Mouse (Mus musculus) intestine, embryonic 16.5 days (tissue): ENCODE data around the gene Pycard. TPM values are rescaled to one million over a fixed set of nuclear protein-coding genes. Genes with fewer than 3 reads are reported as not detected.
"Not testable (repeated sequence)": the region's sequence is repeated elsewhere in the genome, so short reads cannot be mapped to it uniquely, and the experiment has no call there.

Experiments
- ATAC-seq: fragments of 200-750 bp; cut with Nextera tagmentation; 2 replicates; pipeline ENCODE4 v1.8.0; 2017; ENCODE audit warnings: moderate TSS enrichment, moderate library complexity
- H3K27ac ChIP-seq: fragments of 300-500 bp; sonication (generic); 2 replicates; pipeline ENCODE4 v1.5.1; 2014; ENCODE audit warnings: mild to moderate bottlenecking, low read length
- H3K27me3 ChIP-seq: fragments of 300-500 bp; sonication (generic); replicated peaks from 2 replicates; pipeline ENCODE4 v1.6.1; 2014; ENCODE audit warnings: low read length, control low read depth, mixed read lengths; ENCODE audit not compliant: control insufficient read depth, insufficient read depth
- H3K36me3 ChIP-seq: fragments of 300-500 bp; sonication (generic); 2 replicates; pipeline ENCODE4 v1.6.1; 2014; ENCODE audit warnings: low read length, control low read depth; ENCODE audit not compliant: control insufficient read depth, insufficient read depth
- H3K4me1 ChIP-seq: fragments of 300-500 bp; sonication (generic); 2 replicates; pipeline ENCODE4 v1.6.1; 2014; ENCODE audit warnings: low read length, control low read depth, mixed read lengths; ENCODE audit not compliant: control insufficient read depth, insufficient read depth
- H3K4me2 ChIP-seq: fragments of 300-500 bp; sonication (generic); 2 replicates; pipeline ENCODE4 v1.6.1; 2014; ENCODE audit warnings: low read depth, low read length, control low read depth
- H3K4me3 ChIP-seq: fragments of 300-500 bp; sonication (generic); 2 replicates; pipeline ENCODE4 v1.5.1; 2014; ENCODE audit warnings: mild to moderate bottlenecking, low read length
- H3K9ac ChIP-seq: fragments of 300-500 bp; sonication (generic); 2 replicates; pipeline ENCODE4 v1.6.1; 2014; ENCODE audit warnings: low read depth, low read length
- H3K9me3 ChIP-seq: fragments of 300-500 bp; sonication (generic); 2 replicates; pipeline ENCODE4 v1.6.1; 2016; ENCODE audit warnings: low read length, control low read depth; ENCODE audit not compliant: control insufficient read depth
- whole genome bisulfite sequencing: fragments of 180-500 bp; shearing (Covaris S2); extraction: QIAGEN DNeasy Blood & Tissue Kit; methylation state at CpG from one replicate; pipeline ENCODE4 v1.1.7; 2014; 5-methylcytosine and 5-hydroxymethylcytosine counted together
- polyA plus RNA-seq: library from polyadenylated mRNA; unstranded; fragments of >200 nt; fragmentation: Nextera tagmentation; extraction: Ambion mirVana; gene quantifications from 2 replicates; pipeline ENCODE4 v1.2.1, GENCODE M21; 2015

Gene Pycard
- polyA plus RNA-seq, 1 experiment from 2014 or later, result 626 TPM

DNA sequence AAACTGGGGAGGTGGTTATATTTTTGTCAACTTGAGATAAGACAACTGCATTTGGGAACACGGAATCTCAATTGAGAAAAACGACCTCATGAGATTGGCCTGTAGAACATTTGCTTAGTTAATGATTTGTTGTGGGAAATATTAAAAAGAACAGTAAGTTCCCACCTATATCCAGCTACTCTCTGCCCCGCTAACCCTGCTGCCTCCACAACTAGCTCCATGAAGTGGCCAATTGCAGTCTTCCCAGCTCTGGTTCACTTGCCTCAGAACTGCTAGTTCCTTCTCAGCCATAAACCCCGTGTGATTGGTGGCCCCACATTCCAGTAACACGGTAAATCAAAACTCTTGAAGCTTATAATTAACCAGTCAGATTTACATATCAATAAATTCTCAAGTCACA, 34.3 kb downstream of the Pycard start:
- no peaks in the 10 kb centered on the region for H3K36me3 ChIP-seq
- no peaks in the 10 kb centered on the region for H3K9me3 ChIP-seq
- no peaks in the 10 kb centered on the region for H3K27me3 ChIP-seq
- no peak overlapping the region for H3K4me2 ChIP-seq
- ATAC-seq, result no peak
- H3K9ac ChIP-seq, result no peak overlapping the region
- WGBS, result 56% methylated on average over 5 of the region's 5 CpGs
- H3K4me3 ChIP-seq, result no peak overlapping the region
- H3K4me1 ChIP-seq, result no peaks in the 10 kb centered on the region
- H3K27ac ChIP-seq, result no peak overlapping the region

DNA sequence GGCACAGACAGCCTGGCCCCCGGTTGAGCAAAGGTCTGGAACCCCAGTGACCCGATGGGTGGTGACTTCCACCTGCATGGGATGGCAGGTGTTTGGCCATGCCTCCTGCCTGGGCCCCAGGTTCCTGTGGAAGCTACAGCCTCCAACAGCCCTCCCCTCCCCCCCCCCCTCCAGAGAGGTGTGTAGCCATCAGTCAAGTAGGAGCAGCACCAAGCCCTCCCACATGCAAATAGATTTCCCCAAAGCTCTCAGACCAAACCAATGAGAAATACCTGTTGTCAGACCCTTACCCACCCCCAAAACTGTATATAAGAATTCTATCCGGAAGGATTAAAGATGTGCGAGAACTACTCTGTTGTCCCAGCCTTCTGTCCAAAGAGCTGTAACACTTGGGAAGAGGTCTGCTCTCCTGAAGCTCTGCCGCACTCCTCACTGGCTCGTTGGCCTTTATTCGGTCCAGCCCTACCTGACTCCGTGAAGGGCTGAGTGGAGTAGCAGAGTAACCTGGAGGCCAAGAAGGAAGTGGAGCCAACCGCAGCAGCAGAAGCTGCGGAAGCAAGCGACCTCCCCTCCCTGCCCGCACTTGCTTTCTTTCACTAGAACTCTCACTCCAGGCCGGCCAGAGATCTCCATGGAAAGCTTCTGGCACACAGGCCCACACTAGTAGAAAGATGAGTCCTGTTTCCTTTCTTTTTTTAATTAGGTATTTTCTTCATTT, 40.6 kb downstream of the Pycard start:
- H3K9me3 ChIP-seq, result no peaks in the 10 kb centered on the region
- WGBS, result 46% methylated on average over 13 of the region's 13 CpGs
- H3K4me1 ChIP-seq, result 0 out of 2 replicates have a peak, but pooled peaks cover 2% of the 10 kb centered on the region
- no peaks in the 10 kb centered on the region for H3K36me3 ChIP-seq
- H3K27ac ChIP-seq, result no peak overlapping the region
- no peak overlapping the region for H3K4me3 ChIP-seq
- no peak overlapping the region for H3K9ac ChIP-seq
- H3K4me2 ChIP-seq, result no peak overlapping the region
- no peak for ATAC-seq
- H3K27me3 ChIP-seq, result no peaks in the 10 kb centered on the region

DNA sequence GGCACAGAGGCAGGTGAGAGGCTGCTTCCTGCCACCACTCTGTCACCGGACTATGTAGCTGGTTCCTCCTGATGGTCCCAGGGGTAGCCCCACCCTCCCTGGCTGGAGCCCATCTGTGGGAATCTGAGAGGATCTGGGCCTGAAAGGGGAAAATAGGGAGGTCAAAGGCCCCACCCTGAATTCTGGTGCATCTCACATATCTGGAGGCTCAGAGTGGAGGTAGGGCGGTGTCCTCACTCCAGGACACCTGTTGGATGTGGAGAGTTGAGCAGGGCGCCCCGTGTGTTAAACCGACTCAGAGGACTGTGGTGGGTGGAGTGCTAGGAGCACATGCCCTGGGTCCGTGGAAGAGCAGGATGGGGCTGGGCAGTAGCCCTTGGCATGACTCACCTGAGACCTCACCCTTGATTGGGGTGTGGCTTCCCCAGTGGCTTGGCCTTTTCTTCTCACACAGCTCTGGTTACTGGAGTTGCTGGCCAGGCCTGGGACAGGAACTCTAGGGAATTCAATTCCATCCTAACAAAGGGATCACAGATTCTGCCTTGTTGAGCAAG, 47.1 kb downstream of the Pycard start, which contains the start of gene Prss36:
Gene Prss36, minus strand, starts transcription at position 256 of the 554 bp plus-strand sequence.
- no peaks in the 10 kb centered on the region for H3K36me3 ChIP-seq
- no peak within 1 kb of the TSS for H3K9ac ChIP-seq
- no peaks in the 10 kb centered on the region for H3K9me3 ChIP-seq
- H3K4me1 ChIP-seq, result peaks cover 11% of the 10 kb centered on the region; the same call in 1 of the 2 replicates
- H3K4me2 ChIP-seq, result no peak within 1 kb of the TSS
- peaks cover 13% of the 10 kb centered on the region for H3K27me3 ChIP-seq
- no peak within 1 kb of the TSS for H3K27ac ChIP-seq
- WGBS, result 64% methylated on average over 6 of the region's 6 CpGs
- ATAC-seq, result peak; percentile 83
- H3K4me3 ChIP-seq, result no peak within 1 kb of the TSS

DNA sequence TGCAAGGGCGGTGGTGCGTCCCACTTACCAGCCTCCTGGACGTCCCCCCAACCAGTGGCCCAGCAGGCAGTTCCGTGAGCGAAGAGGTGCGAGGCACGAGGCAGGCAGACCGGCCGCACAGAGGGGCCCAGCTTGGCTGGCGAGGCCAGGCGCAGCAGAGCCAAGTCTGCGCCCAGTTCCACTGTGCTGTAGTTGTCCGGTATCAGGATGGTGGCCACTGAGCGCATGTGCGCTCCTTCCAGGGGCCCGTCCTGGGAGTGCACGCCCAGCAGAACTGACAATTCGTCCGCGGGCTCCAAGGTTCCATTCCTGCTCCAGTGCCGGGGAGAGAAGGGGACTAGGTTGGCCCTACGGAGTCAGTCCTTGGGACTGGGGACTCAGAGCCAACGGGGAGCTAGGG, 49.1 kb downstream of the Pycard start:
- Histone ChIP-seq H3K4me2 (peak overlapping the region; percentile 26), H3K4me1 (peaks cover 11% of the 10 kb centered on the region; the same call in 1 of the 2 replicates), H3K9me3 (no peaks in the 10 kb centered on the region), H3K4me3 (peak overlapping the region; percentile 9; the same call in 1 of the 2 replicates), H3K9ac (peak overlapping the region; percentile 22), H3K27ac (no peak overlapping the region), H3K36me3 (no peaks in the 10 kb centered on the region), H3K27me3 (peaks cover 13% of the 10 kb centered on the region)
- peak; percentile 54; the same call in 1 of the 2 replicates for ATAC-seq
- 7% methylated on average over 23 of the region's 23 CpGs for WGBS

DNA sequence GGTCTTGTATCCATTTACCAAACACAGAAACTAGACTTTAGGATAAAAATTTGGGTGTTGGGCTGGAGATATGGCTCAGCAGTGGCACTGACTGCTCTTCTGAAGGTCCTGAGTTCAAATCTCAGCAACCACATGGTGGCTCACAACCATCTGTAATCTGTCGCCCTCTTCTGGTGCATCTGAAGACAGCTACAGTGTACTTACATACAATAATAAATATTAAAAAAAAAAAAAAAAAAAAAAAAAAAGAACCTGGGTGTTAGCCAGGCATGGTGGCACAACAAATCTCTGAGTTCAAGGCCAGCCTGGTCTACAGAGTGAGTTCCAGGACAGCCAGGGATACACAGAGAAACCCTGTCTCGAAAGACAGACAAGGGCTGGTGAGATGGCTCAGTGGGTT, 51.6 kb downstream of the Pycard start:
- H3K27ac ChIP-seq, H3K4me2 ChIP-seq, H3K36me3 ChIP-seq, ATAC-seq, H3K4me3 ChIP-seq, H3K9ac ChIP-seq, H3K4me1 ChIP-seq, H3K9me3 ChIP-seq: not testable (repeated sequence)
- peaks cover 13% of the 10 kb centered on the region for H3K27me3 ChIP-seq
- WGBS, result 53% methylated on average over 2 of the region's 2 CpGs

Other genes with a start within 250 kb of the Pycard start
- 1.9 and 2.4 TPM in 2 replicates for gene Fbxl19, start 249.3 kb downstream of the Pycard start, polyA plus RNA-seq
- 24.6 and 24.9 TPM in 2 replicates for gene Orai3, start 224.1 kb downstream of the Pycard start, polyA plus RNA-seq
- 6.2 and 11.4 TPM in 2 replicates for gene Setd1a, start 217.2 kb downstream of the Pycard start, polyA plus RNA-seq
- not detected in 2 replicates for gene Gm49388, start 208.3 kb downstream of the Pycard start, polyA plus RNA-seq
- gene Hsd3b7, start 193.3 kb downstream of the Pycard start, polyA plus RNA-seq, result 37.6 and 38.4 TPM in 2 replicates
- 44.7 and 47.5 TPM in 2 replicates for gene Stx4a, start 169.6 kb downstream of the Pycard start, polyA plus RNA-seq
- gene Stx1b, start 169.3 kb downstream of the Pycard start, polyA plus RNA-seq, result 1.7 and 2.0 TPM in 2 replicates
- gene Zfp646, start 117.6 kb downstream of the Pycard start, polyA plus RNA-seq, result 7.2 and 8.9 TPM in 2 replicates
- gene Zfp668, start 117.0 kb downstream of the Pycard start, polyA plus RNA-seq, result 11.6 and 14.6 TPM in 2 replicates
- gene Prss53, start 102.9 kb downstream of the Pycard start, polyA plus RNA-seq, result 2.6 and 4.0 TPM in 2 replicates
- gene Gm21974, start 98.4 kb downstream of the Pycard start, polyA plus RNA-seq, result not detected in 2 replicates
- gene Vkorc1, start 98.2 kb downstream of the Pycard start, polyA plus RNA-seq, result 260 and 261 TPM in 2 replicates
- 184 and 198 TPM in 2 replicates for gene Bckdk, start 89.8 kb downstream of the Pycard start, polyA plus RNA-seq
- 27.3 and 29.2 TPM in 2 replicates for gene Kat8, start 81.4 kb downstream of the Pycard start, polyA plus RNA-seq
- gene Prss8, start 63.8 kb downstream of the Pycard start, polyA plus RNA-seq, result 82.2 and 90.8 TPM in 2 replicates
- gene Prss36, start 47.1 kb downstream of the Pycard start, polyA plus RNA-seq, result 9.6 and 10.3 TPM in 2 replicates
- 204 and 215 TPM in 2 replicates for gene Fus, start 26.4 kb downstream of the Pycard start, polyA plus RNA-seq
- 0.38 and 0.60 TPM in 2 replicates for gene Trim72, start 10.1 kb upstream of the Pycard start, polyA plus RNA-seq
- 2.4 and 2.5 TPM in 2 replicates for gene Itgam, start 68.8 kb upstream of the Pycard start, polyA plus RNA-seq
- gene Gm49368, start 68.8 kb upstream of the Pycard start, polyA plus RNA-seq, result not detected in 2 replicates
- gene Itgax, start 135.7 kb upstream of the Pycard start, polyA plus RNA-seq, result 0.75 and 0.92 TPM in 2 replicates
- gene Itgad, start 160.5 kb upstream of the Pycard start, polyA plus RNA-seq, result 0.05 and 0.15 TPM in 2 replicates
- 0.77 and 0.95 TPM in 2 replicates for gene Cox6a2, start 212.5 kb upstream of the Pycard start, polyA plus RNA-seq
- 15.4 and 17.8 TPM in 2 replicates for gene Armc5, start 243.5 kb upstream of the Pycard start, polyA plus RNA-seq
- gene 9130023H24Rik, start 244.2 kb upstream of the Pycard start, polyA plus RNA-seq, result 5.7 and 6.5 TPM in 2 replicates